20 mouse cellular contexts compared by ENCODE assay signal in the genomic region with DNA sequence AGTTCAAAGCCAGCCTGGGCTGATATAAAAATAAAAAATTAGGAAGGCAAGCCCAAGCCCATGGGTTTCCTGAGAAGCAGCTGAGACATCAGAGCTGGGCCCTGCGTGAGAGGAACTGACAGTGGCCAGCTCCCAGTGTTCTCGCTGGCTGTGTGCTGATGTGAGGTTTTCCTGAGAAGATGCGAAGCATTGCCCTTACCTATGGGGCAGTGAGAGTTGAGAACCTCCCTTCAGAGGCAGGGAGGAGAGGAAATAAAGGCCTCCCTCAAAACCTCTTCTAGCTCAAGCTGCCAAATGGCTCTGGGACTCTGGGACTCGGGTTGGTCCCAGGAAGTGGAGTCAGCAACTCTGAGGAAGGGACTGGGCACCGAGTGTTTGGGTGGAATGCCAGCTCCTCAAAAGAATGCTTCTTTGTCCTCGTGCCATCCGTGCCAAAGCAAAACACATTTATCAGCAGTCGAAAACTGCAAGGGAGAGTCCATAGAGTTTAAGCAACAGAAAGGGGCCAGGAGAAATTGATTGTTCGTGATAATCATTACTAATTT. TPM values are rescaled to one million over a fixed set of nuclear protein-coding genes. Genes with fewer than 3 reads are reported as not detected.
DNase-seq lines count a peak whose midpoint lies in the region; ATAC-seq lines count a peak whose summit lies in the region.
"Had no signal": no experiment of that assay in that cellular context is flagged by ENCODE, and none has a peak within 500 bp of the region (broad histone marks: within the 10 kb centered on the region; RNA-seq: fewer than 3 reads in every experiment).

No protein-coding gene starts in this region.

- no peak overlapping the region for H3K4me3 ChIP-seq in hindbrain, embryonic 12.5 days
- H3K4me3 ChIP-seq in hindbrain, embryonic 10.5 days = no peak overlapping the region
- no peak overlapping the region for H3K4me3 ChIP-seq in midbrain, embryonic 13.5 days (replicated peaks)
- no peak overlapping the region for H3K4me3 ChIP-seq in midbrain, embryonic 16.5 days (ENCODE audit: low read depth, low read length)
- no peak overlapping the region for H3K4me3 ChIP-seq in hindbrain, embryonic 15.5 days
- H3K4me3 ChIP-seq: erythroblast, embryonic 14.5 days; heart, embryonic 10.5 days; stomach, embryonic 15.5 days had no signal

- H3K9ac ChIP-seq in hindbrain, embryonic 12.5 days = no peak overlapping the region
- no peak overlapping the region for H3K9ac ChIP-seq in midbrain, embryonic 13.5 days (replicated peaks)
- no peak overlapping the region for H3K9ac ChIP-seq in midbrain, embryonic 16.5 days (ENCODE audit: low read depth, low read length)
- no peak overlapping the region for H3K9ac ChIP-seq in hindbrain, embryonic 15.5 days
- H3K9ac ChIP-seq: lung, embryonic 14.5 days; stomach, embryonic 15.5 days had no signal

- no peaks in the 10 kb centered on the region for H3K36me3 ChIP-seq in hindbrain, embryonic 12.5 days
- H3K36me3 ChIP-seq in hindbrain, embryonic 10.5 days = no peaks in the 10 kb centered on the region
- no peaks in the 10 kb centered on the region for H3K36me3 ChIP-seq in midbrain, embryonic 13.5 days
- no peaks in the 10 kb centered on the region for H3K36me3 ChIP-seq in midbrain, embryonic 16.5 days (ENCODE audit: control insufficient read depth, insufficient read depth, low read length)
- H3K36me3 ChIP-seq in hindbrain, embryonic 15.5 days = no peaks in the 10 kb centered on the region
- H3K36me3 ChIP-seq: heart, embryonic 10.5 days; stomach, embryonic 15.5 days had no signal

- ATAC-seq in hindbrain, embryonic 12.5 days (ENCODE audit: low FRiP score) = no peak
- no peak for ATAC-seq in midbrain, embryonic 13.5 days
- ATAC-seq in midbrain, embryonic 16.5 days = no peak
- ATAC-seq in hindbrain, embryonic 15.5 days (ENCODE audit: low FRiP score, low read depth) = peak; percentile 63
- ATAC-seq: intestine, postnatal 0 days had no signal

- no peak for DNase-seq in hindbrain, embryonic 10.5 days (ENCODE audit: low spot score)
- peak; percentile 35 for DNase-seq in brain, adult 2 months (ENCODE audit: low read depth, low spot score)
- DNase-seq in kidney, adult 9 months = no peak
- DNase-seq in kidney, postnatal 14 days = no peak
- DNase-seq: cerebellum, adult 9-10 months; gastrocnemius, postnatal 14 days; heart, postnatal 14 days; lung, embryonic 14.5 days; spleen, adult 18-20 months; thymus, postnatal 36 days had no signal

- H3K27me3 ChIP-seq in hindbrain, embryonic 12.5 days = no peaks in the 10 kb centered on the region
- no peaks in the 10 kb centered on the region for H3K27me3 ChIP-seq in hindbrain, embryonic 10.5 days (ENCODE audit: insufficient read depth, poor library complexity, severe bottlenecking)
- H3K27me3 ChIP-seq in midbrain, embryonic 13.5 days = no peaks in the 10 kb centered on the region
- no peaks in the 10 kb centered on the region for H3K27me3 ChIP-seq in midbrain, embryonic 16.5 days (ENCODE audit: control insufficient read depth, insufficient read depth, low read depth, low read length)
- H3K27me3 ChIP-seq in hindbrain, embryonic 15.5 days = no peaks in the 10 kb centered on the region
- H3K27me3 ChIP-seq: stomach, embryonic 15.5 days had no signal

- no peak overlapping the region for H3K4me2 ChIP-seq in hindbrain, embryonic 12.5 days (replicated peaks)
- no peak overlapping the region for H3K4me2 ChIP-seq in midbrain, embryonic 13.5 days (replicated peaks)
- H3K4me2 ChIP-seq in midbrain, embryonic 16.5 days (ENCODE audit: low read length) = no peak overlapping the region
- H3K4me2 ChIP-seq in hindbrain, embryonic 15.5 days = no peak overlapping the region
- H3K4me2 ChIP-seq: liver, embryonic 11.5 days; lung, embryonic 14.5 days; stomach, embryonic 15.5 days had no signal

- 75% methylated on average over 9 of the region's 9 CpGs for WGBS in hindbrain, embryonic 12.5 days
- WGBS in hindbrain, embryonic 10.5 days = 82% methylated on average over 9 of the region's 9 CpGs
- WGBS in midbrain, embryonic 13.5 days = 74% methylated on average over 9 of the region's 9 CpGs
- 73% methylated on average over 9 of the region's 9 CpGs for WGBS in midbrain, embryonic 16.5 days
- 48% methylated on average over 9 of the region's 9 CpGs for WGBS in hindbrain, embryonic 15.5 days

- 0 out of 2 replicates have a peak overlapping the region, but pooled peaks have one; percentile 40 for H3K27ac ChIP-seq in hindbrain, embryonic 12.5 days
- no peak overlapping the region for H3K27ac ChIP-seq in hindbrain, embryonic 10.5 days
- H3K27ac ChIP-seq in midbrain, embryonic 13.5 days = peak overlapping the region; percentile 14; the same call in 1 of the 2 replicates
- no peak overlapping the region for H3K27ac ChIP-seq in midbrain, embryonic 16.5 days (ENCODE audit: low read length)
- H3K27ac ChIP-seq in hindbrain, embryonic 15.5 days (replicated peaks) = peak overlapping the region; percentile 61
- H3K27ac ChIP-seq: heart, embryonic 10.5 days; macrophage; stomach, embryonic 15.5 days had no signal

- H3K4me1 ChIP-seq in hindbrain, embryonic 12.5 days = peaks cover 15% of the 10 kb centered on the region
- peaks cover 13% of the 10 kb centered on the region for H3K4me1 ChIP-seq in hindbrain, embryonic 10.5 days (replicated peaks)
- H3K4me1 ChIP-seq in midbrain, embryonic 13.5 days (replicated peaks) = peaks cover 17% of the 10 kb centered on the region
- H3K4me1 ChIP-seq in midbrain, embryonic 16.5 days (ENCODE audit: control insufficient read depth, insufficient read depth, low read length) = peaks cover 8% of the 10 kb centered on the region; the same call in 1 of the 2 replicates
- H3K4me1 ChIP-seq in hindbrain, embryonic 15.5 days (replicated peaks) = peaks cover 18% of the 10 kb centered on the region
- H3K4me1 ChIP-seq: stomach, embryonic 15.5 days had no signal

- no peaks in the 10 kb centered on the region for H3K9me3 ChIP-seq in hindbrain, embryonic 12.5 days (replicated peaks)
- no peaks in the 10 kb centered on the region for H3K9me3 ChIP-seq in hindbrain, embryonic 10.5 days
- no peaks in the 10 kb centered on the region for H3K9me3 ChIP-seq in midbrain, embryonic 13.5 days
- H3K9me3 ChIP-seq in midbrain, embryonic 16.5 days (replicated peaks; ENCODE audit: control insufficient read depth, low read length, poor library complexity, severe bottlenecking) = no peaks in the 10 kb centered on the region
- H3K9me3 ChIP-seq in hindbrain, embryonic 15.5 days = no peaks in the 10 kb centered on the region
- H3K9me3 ChIP-seq: heart, embryonic 10.5 days; stomach, embryonic 15.5 days had no signal

RNA-seq across cellular contexts. Expression of gene Calr4, which starts 0.6 kb away (rescaled TPM):
- polyA plus RNA-seq in hindbrain, embryonic 12.5 days (2016; fragmentation: Nextera tagmentation; extraction: Ambion mirVana) = 1.2 and 1.7 TPM in 2 replicates
- 0.10 TPM in 1 of 2 replicates, not detected in the other for polyA plus RNA-seq in hindbrain, embryonic 10.5 days (2016; fragmentation: Nextera tagmentation; extraction: Ambion mirVana)
- polyA plus RNA-seq in midbrain, embryonic 13.5 days (2015; fragmentation: Nextera tagmentation; extraction: Ambion mirVana) = 0.61 and 0.69 TPM in 2 replicates
- polyA plus RNA-seq in midbrain, embryonic 16.5 days (2015; fragmentation: Nextera tagmentation; extraction: Ambion mirVana) = 0.44 and 0.62 TPM in 2 replicates
- polyA plus RNA-seq in hindbrain, embryonic 15.5 days (2015; fragmentation: Nextera tagmentation; extraction: Ambion mirVana) = 1.8 and 2.2 TPM in 2 replicates
- polyA plus RNA-seq: erythroblast, embryonic 14.5 days; lung, embryonic 14.5 days; macrophage had no signal

RNA-seq across cellular contexts. Expression of gene Osbpl9, which starts 32.8 kb away (rescaled TPM):
- 87.9 and 97.4 TPM in 2 replicates for polyA plus RNA-seq in hindbrain, embryonic 12.5 days (2016; fragmentation: Nextera tagmentation; extraction: Ambion mirVana)
- 59.5 and 66.7 TPM in 2 replicates for polyA plus RNA-seq in hindbrain, embryonic 10.5 days (2016; fragmentation: Nextera tagmentation; extraction: Ambion mirVana)
- polyA plus RNA-seq in midbrain, embryonic 13.5 days (2015; fragmentation: Nextera tagmentation; extraction: Ambion mirVana) = 80.0 and 83.8 TPM in 2 replicates
- 73.2 and 77.3 TPM in 2 replicates for polyA plus RNA-seq in midbrain, embryonic 16.5 days (2015; fragmentation: Nextera tagmentation; extraction: Ambion mirVana)
- 72.0 and 77.5 TPM in 2 replicates for polyA plus RNA-seq in hindbrain, embryonic 15.5 days (2015; fragmentation: Nextera tagmentation; extraction: Ambion mirVana)

RNA-seq across cellular contexts. Expression of gene Eps15, which starts 45.2 kb away (rescaled TPM):
- 69.2 and 81.1 TPM in 2 replicates for polyA plus RNA-seq in hindbrain, embryonic 12.5 days (2016; fragmentation: Nextera tagmentation; extraction: Ambion mirVana)
- polyA plus RNA-seq in hindbrain, embryonic 10.5 days (2016; fragmentation: Nextera tagmentation; extraction: Ambion mirVana) = 39.4 and 41.6 TPM in 2 replicates
- 53.8 and 59.3 TPM in 2 replicates for polyA plus RNA-seq in midbrain, embryonic 13.5 days (2015; fragmentation: Nextera tagmentation; extraction: Ambion mirVana)
- polyA plus RNA-seq in midbrain, embryonic 16.5 days (2015; fragmentation: Nextera tagmentation; extraction: Ambion mirVana) = 67.8 and 69.5 TPM in 2 replicates
- 62.8 and 65.2 TPM in 2 replicates for polyA plus RNA-seq in hindbrain, embryonic 15.5 days (2015; fragmentation: Nextera tagmentation; extraction: Ambion mirVana)

Comparison
In these comparisons a context has a peak if more than half of its experiments do, and no peak if none do; other contexts are left out.
1. H3K27ac ChIP-seq: peak in hindbrain, embryonic 12.5 days (single experiment), midbrain, embryonic 13.5 days (single experiment) and hindbrain, embryonic 15.5 days (single experiment); none in hindbrain, embryonic 10.5 days (single experiment) and midbrain, embryonic 16.5 days (single experiment).